Comparison of ENCODE assay signal across 16 mouse cellular contexts in genomic region chr15:8208362-8208761, GRCm38 (mm10). TPM values are rescaled to one million over a fixed set of nuclear protein-coding genes. Genes with fewer than 3 reads are reported as not detected.
DNase-seq lines count a peak whose midpoint lies in the region; ATAC-seq lines count a peak whose summit lies in the region.
"Had no signal": no experiment of that assay in that cellular context is flagged by ENCODE, and none has a peak within 500 bp of the region (broad histone marks: within the 10 kb centered on the region; RNA-seq: fewer than 3 reads in every experiment).

No protein-coding gene starts in this region.

- intact Hi-C loops in heart, postnatal 36 days (cut with DNase I) = no loop called here

- ATAC-seq in megakaryocyte, adult 5-6 weeks (ENCODE audit: poor library complexity, severe bottlenecking) = peak; percentile 87
- ATAC-seq: forebrain, embryonic 13.5 days; forebrain, embryonic 15.5 days; forebrain, postnatal 0 days had no signal

- DNase-seq in A20 (ENCODE audit: low read depth, low spot score) = peak; percentile 64
- no peak for DNase-seq in kidney, adult 8-10 months
- DNase-seq in kidney, postnatal 14 days = no peak
- no peak for DNase-seq in heart, postnatal 36 days
- DNase-seq: adrenal gland, adult 2 months; adrenal gland, postnatal 10 days; adrenal gland, postnatal 25 days; cerebellum, adult 11 months; cerebellum, adult 18-20 months; cerebellum, adult 8-10 months; cerebellum, adult 9-11 months; cerebellum, postnatal 14 days; forebrain, postnatal 0 days had no signal

RNA-seq across cellular contexts. Expression of gene Cplane1, which starts 39.5 kb away (rescaled TPM):
- total RNA-seq in megakaryocyte, adult 5-6 weeks (2015) = 7.5 and 29.7 TPM in 2 replicates
- total RNA-seq in megakaryocyte, adult 5-6 weeks (2017) = 6.6 and 7.5 TPM in 2 replicates
- total RNA-seq in heart, postnatal 36 days (2021) = 1 to 10 TPM; 5.1 to 5.3 TPM
